8 mouse cellular contexts compared by ENCODE assay signal in the genomic region with DNA sequence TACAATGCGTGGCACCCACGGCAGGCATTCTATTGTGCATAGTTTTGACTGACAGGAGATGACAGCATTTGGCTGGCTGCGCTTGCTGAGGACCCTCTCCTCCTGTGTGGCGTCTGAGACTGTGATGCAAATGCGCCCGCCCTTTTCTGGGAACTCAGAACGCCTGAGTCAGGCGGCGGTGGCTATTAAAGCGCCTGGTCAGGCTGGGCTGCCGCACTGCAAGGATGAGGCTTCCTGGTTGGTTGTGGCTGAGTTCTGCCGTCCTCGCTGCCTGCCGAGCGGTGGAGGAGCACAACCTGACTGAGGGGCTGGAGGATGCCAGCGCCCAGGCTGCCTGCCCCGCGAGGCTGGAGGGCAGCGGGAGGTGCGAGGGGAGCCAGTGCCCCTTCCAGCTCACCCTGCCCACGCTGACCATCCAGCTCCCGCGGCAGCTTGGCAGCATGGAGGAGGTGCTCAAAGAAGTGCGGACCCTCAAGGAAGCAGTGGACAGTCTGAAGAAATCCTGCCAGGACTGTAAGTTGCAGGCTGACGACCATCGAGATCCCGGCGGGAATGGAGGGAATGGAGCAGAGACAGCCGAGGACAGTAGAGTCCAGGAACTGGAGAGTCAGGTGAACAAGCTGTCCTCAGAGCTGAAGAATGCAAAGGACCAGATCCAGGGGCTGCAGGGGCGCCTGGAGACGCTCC. TPM values are rescaled to one million over a fixed set of nuclear protein-coding genes. Genes with fewer than 3 reads are reported as not detected.
DNase-seq lines count a peak whose midpoint lies in the region; ATAC-seq and TF ChIP-seq lines count a peak whose summit lies in the region.

A gene (plus strand): TSS at position 150 of the 687 bp plus-strand sequence.

- 4% methylated on average over 31 of the region's 31 CpGs for WGBS in heart, embryonic 12.5 days
- 5% methylated on average over 31 of the region's 31 CpGs for WGBS in kidney, embryonic 15.5 days
- 4% methylated on average over 31 of the region's 31 CpGs for WGBS in liver, embryonic 15.5 days (ENCODE audit: insufficient replicate concordance)
- 5% methylated on average over 31 of the region's 31 CpGs for WGBS in stomach, postnatal 0 days

- peak; percentile 81 for ATAC-seq in heart, embryonic 12.5 days (ENCODE audit: insufficient number of reproducible peaks, low FRiP score)
- ATAC-seq in kidney, embryonic 15.5 days (replicated peaks; ENCODE audit: low FRiP score) = peak; percentile 91
- no peak for ATAC-seq in liver, embryonic 15.5 days (ENCODE audit: insufficient read depth)
- ATAC-seq in stomach, postnatal 0 days (ENCODE audit: low FRiP score, low TSS enrichment) = peak; percentile 83

- 0 out of 2 replicates have a peak, but pooled peaks have one; percentile 22 for TF ChIP-seq POLR2A in embryonic fibroblast, embryonic 13.5 days (IDR thresholded peaks at IDR 0.05; ENCODE audit: low read depth, low read length)

- no peak for TF ChIP-seq CTCF in embryonic fibroblast, embryonic 13.5 days (IDR thresholded peaks at IDR 0.05; ENCODE audit: borderline replicate concordance, insufficient read depth, low read length)
- TF ChIP-seq CTCF in stomach, postnatal 0 days (IDR thresholded peaks at IDR 0.05; ENCODE audit: low read depth) = 0 out of 2 replicates have a peak, but pooled peaks have one; percentile 6

- no peaks in the 10 kb centered on the region for H3K36me3 ChIP-seq in heart, embryonic 12.5 days
- no peaks in the 10 kb centered on the region for H3K36me3 ChIP-seq in kidney, embryonic 15.5 days
- no peaks in the 10 kb centered on the region for H3K36me3 ChIP-seq in liver, embryonic 15.5 days (replicated peaks)
- no peaks in the 10 kb centered on the region for H3K36me3 ChIP-seq in stomach, postnatal 0 days (ENCODE audit: control insufficient read depth, insufficient read depth, low read length)

- no peak within 1 kb of the TSS for H3K27ac ChIP-seq in embryonic fibroblast, embryonic 13.5 days (ENCODE audit: insufficient read depth, low read length)
- peak within 1 kb of the TSS; percentile 75 for H3K27ac ChIP-seq in heart, embryonic 12.5 days (ENCODE audit: poor library complexity, severe bottlenecking)
- H3K27ac ChIP-seq in kidney, embryonic 15.5 days = no peak within 1 kb of the TSS
- no peak within 1 kb of the TSS for H3K27ac ChIP-seq in liver, embryonic 15.5 days (replicated peaks)
- H3K27ac ChIP-seq in stomach, postnatal 0 days (replicated peaks) = no peak within 1 kb of the TSS; the same call in 1 of the 2 replicates

- no peak for TF ChIP-seq EP300 in stomach, postnatal 0 days (optimal IDR thresholded peaks at IDR 0.05)

- H3K9me3 ChIP-seq in heart, embryonic 12.5 days (replicated peaks) = no peaks in the 10 kb centered on the region
- no peaks in the 10 kb centered on the region for H3K9me3 ChIP-seq in kidney, embryonic 15.5 days (replicated peaks)
- no peaks in the 10 kb centered on the region for H3K9me3 ChIP-seq in liver, embryonic 15.5 days (replicated peaks)
- H3K9me3 ChIP-seq in stomach, postnatal 0 days (ENCODE audit: control insufficient read depth, low read length) = no peaks in the 10 kb centered on the region

- peak within 1 kb of the TSS; percentile 9; the same call in 1 of the 2 replicates for H3K4me3 ChIP-seq in embryonic fibroblast, embryonic 13.5 days (ENCODE audit: insufficient read depth, low read length)
- peak within 1 kb of the TSS; percentile 62 for H3K4me3 ChIP-seq in heart, embryonic 12.5 days
- peak within 1 kb of the TSS; percentile 48 for H3K4me3 ChIP-seq in kidney, embryonic 15.5 days (replicated peaks)
- peak within 1 kb of the TSS; percentile 50 for H3K4me3 ChIP-seq in liver, embryonic 15.5 days (replicated peaks)
- H3K4me3 ChIP-seq in stomach, postnatal 0 days (ENCODE audit: low read depth, low read length) = peak within 1 kb of the TSS; percentile 46

- peak within 1 kb of the TSS; percentile 77 for H3K4me2 ChIP-seq in heart, embryonic 12.5 days
- peak within 1 kb of the TSS; percentile 92 for H3K4me2 ChIP-seq in kidney, embryonic 15.5 days
- H3K4me2 ChIP-seq in liver, embryonic 15.5 days = peak within 1 kb of the TSS; percentile 59
- peak within 1 kb of the TSS; percentile 80 for H3K4me2 ChIP-seq in stomach, postnatal 0 days (replicated peaks; ENCODE audit: low read depth)

- peaks cover 4% of the 10 kb centered on the region; the same call in 1 of the 2 replicates for H3K4me1 ChIP-seq in embryonic fibroblast, embryonic 13.5 days (ENCODE audit: control insufficient read depth, insufficient read depth, low read length)
- 0 out of 2 replicates have a peak, but pooled peaks cover 9% of the 10 kb centered on the region for H3K4me1 ChIP-seq in heart, embryonic 12.5 days (replicated peaks)
- peaks cover 11% of the 10 kb centered on the region for H3K4me1 ChIP-seq in kidney, embryonic 15.5 days
- H3K4me1 ChIP-seq in liver, embryonic 15.5 days (replicated peaks) = no peaks in the 10 kb centered on the region
- no peaks in the 10 kb centered on the region for H3K4me1 ChIP-seq in stomach, postnatal 0 days (replicated peaks; ENCODE audit: control insufficient read depth, insufficient read depth)

- DNase-seq in B cell, adult 2 months = peak; percentile 51 to 55
- peak; percentile 12 for DNase-seq in adrenal gland, adult 8-10 months
- DNase-seq in neural tube, embryonic 10.5 days (ENCODE audit: extremely low spot score, low spot score) = peak; percentile 73
- peak; percentile 66 for DNase-seq in stomach, postnatal 0 days (ENCODE audit: low spot score)

- no peaks in the 10 kb centered on the region for H3K27me3 ChIP-seq in heart, embryonic 12.5 days (replicated peaks)
- H3K27me3 ChIP-seq in kidney, embryonic 15.5 days = peaks cover 53% of the 10 kb centered on the region
- peaks cover 13% of the 10 kb centered on the region for H3K27me3 ChIP-seq in liver, embryonic 15.5 days
- no peaks in the 10 kb centered on the region for H3K27me3 ChIP-seq in stomach, postnatal 0 days (ENCODE audit: control insufficient read depth, insufficient read depth, low read length)

- peak within 1 kb of the TSS; percentile 71 for H3K9ac ChIP-seq in heart, embryonic 12.5 days
- peak within 1 kb of the TSS; percentile 39 for H3K9ac ChIP-seq in kidney, embryonic 15.5 days
- H3K9ac ChIP-seq in liver, embryonic 15.5 days = peak within 1 kb of the TSS; percentile 27; the same call in 1 of the 2 replicates
- H3K9ac ChIP-seq in stomach, postnatal 0 days (ENCODE audit: low read length) = peak within 1 kb of the TSS; percentile 57

RNA-seq across cellular contexts. Expression of the gene that starts here (rescaled TPM):
- 10 to 100 TPM in 2 of 4 experiments, 1 to 10 TPM in 2; 6.8 to 19.1 (median 11.5) TPM for total RNA-seq in adrenal gland, adult 8-10 months (2022)
- 1.8 and 2.5 TPM in 2 replicates for polyA plus RNA-seq in embryonic fibroblast, embryonic 13.5 days (2011; ENCODE audit: insufficient read length, low read depth, missing spikeins)
- 34.2 and 35.3 TPM in 2 replicates for polyA plus RNA-seq in heart, embryonic 12.5 days (2016; fragmentation: Nextera tagmentation; extraction: Ambion mirVana)
- 3.2 and 3.3 TPM in 2 replicates for polyA plus RNA-seq in kidney, embryonic 15.5 days (2015; fragmentation: Nextera tagmentation; extraction: Ambion mirVana)
- polyA plus RNA-seq in liver, embryonic 15.5 days (2015; fragmentation: Nextera tagmentation; extraction: Ambion mirVana) = 2.2 and 2.7 TPM in 2 replicates
- 10.3 and 14.4 TPM in 2 replicates for polyA plus RNA-seq in stomach, postnatal 0 days (2015; fragmentation: Nextera tagmentation; extraction: Ambion mirVana)

Comparison
In these comparisons a context has a peak if more than half of its experiments do, and no peak if none do; other contexts are left out.
1. DNase-seq: peak in every context shown above with its lines; median percentile 73 in neural tube, embryonic 10.5 days; 66 in stomach, postnatal 0 days; 53 in B cell, adult 2 months; 12 in adrenal gland, adult 8-10 months.
2. H3K4me3 ChIP-seq: peak in every context shown above with its lines; median percentile 62 in heart, embryonic 12.5 days; 50 in liver, embryonic 15.5 days; 48 in kidney, embryonic 15.5 days; 46 in stomach, postnatal 0 days; 9 in embryonic fibroblast, embryonic 13.5 days.